Mouse (Mus musculus) ES-Bruce4 (cell line): ENCODE measurements around the gene Acer3. TPM values are rescaled to one million over a fixed set of nuclear protein-coding genes. Genes with fewer than 3 reads are reported as not detected.

Experiments used
- H3K27ac ChIP-seq: 2 replicates; pipeline ENCODE4 v1.5.1; 2012; ENCODE audit warnings: low read length, inconsistent platforms; ENCODE audit not compliant: insufficient read depth
- H3K27me3 ChIP-seq: 2 replicates; pipeline ENCODE4 v1.6.1; 2012; ENCODE audit warnings: mild to moderate bottlenecking, low read length, inconsistent platforms; ENCODE audit not compliant: control insufficient read depth, poor library complexity, insufficient read depth, severe bottlenecking
- H3K36me3 ChIP-seq: 2 replicates; pipeline ENCODE4 v1.6.1; 2012; ENCODE audit warnings: inconsistent platforms, mild to moderate bottlenecking, low read length, moderate library complexity; ENCODE audit not compliant: control insufficient read depth, poor library complexity, insufficient read depth, severe bottlenecking
- H3K4me1 ChIP-seq: one replicate; pipeline ENCODE4 v1.8.1; 2011; ENCODE audit warnings: low read length; ENCODE audit not compliant: control insufficient read depth, insufficient read depth
- H3K4me3 ChIP-seq: 2 replicates; pipeline ENCODE4 v1.5.1; 2011; ENCODE audit warnings: low read depth, mild to moderate bottlenecking, low read length
- H3K9ac ChIP-seq: 2 replicates; pipeline ENCODE4 v1.6.1; 2012; ENCODE audit warnings: low read depth, mild to moderate bottlenecking, inconsistent platforms; ENCODE audit not compliant: poor library complexity, severe bottlenecking
- H3K9me3 ChIP-seq: replicated peaks from 2 replicates; pipeline ENCODE4 v1.6.1; 2012; ENCODE audit warnings: mild to moderate bottlenecking, low read length, inconsistent platforms; ENCODE audit not compliant: control insufficient read depth, poor library complexity, insufficient read depth, severe bottlenecking
- CTCF ChIP-seq: IDR thresholded peaks from one replicate; pipeline ENCODE4 v1.8.1; 2011; ENCODE audit warnings: low read depth, low read length
- EP300 ChIP-seq: IDR thresholded peaks from 2 replicates; pipeline ENCODE4 v1.6.1; 2011; ENCODE audit warnings: low read depth, low read length; ENCODE audit not compliant: insufficient read depth
- POLR2A ChIP-seq: IDR thresholded peaks from one replicate; pipeline ENCODE4 v1.8.1; 2011; ENCODE audit warnings: low read length; ENCODE audit not compliant: insufficient read depth
- polyA plus RNA-seq: library from polyadenylated mRNA; stranded (reverse); fragments of >200 nt; gene quantifications from 2 replicates; pipeline ENCODE4 v1.2.4, GENCODE M21; 2011; ENCODE audit warnings: low read depth; ENCODE audit not compliant: missing spikeins, insufficient read depth, insufficient read length

Gene Acer3
- polyA plus RNA-seq, 1 experiment = 18.4 TPM

GRCm38 (mm10) chr7:98185326-98185725 is 135.7 kb downstream of the Acer3 start:
- H3K4me1 ChIP-seq = peaks cover 10% of the 10 kb centered on the region
- H3K27me3 ChIP-seq = no peaks in the 10 kb centered on the region
- no peak for TF ChIP-seq POLR2A
- no peak for TF ChIP-seq EP300
- TF ChIP-seq CTCF = no peak
- H3K4me3 ChIP-seq = no peak overlapping the region
- no peak overlapping the region for H3K9ac ChIP-seq
- no peak overlapping the region for H3K27ac ChIP-seq
- H3K36me3 ChIP-seq = no peaks in the 10 kb centered on the region
- H3K9me3 ChIP-seq = no peaks in the 10 kb centered on the region

DNA sequence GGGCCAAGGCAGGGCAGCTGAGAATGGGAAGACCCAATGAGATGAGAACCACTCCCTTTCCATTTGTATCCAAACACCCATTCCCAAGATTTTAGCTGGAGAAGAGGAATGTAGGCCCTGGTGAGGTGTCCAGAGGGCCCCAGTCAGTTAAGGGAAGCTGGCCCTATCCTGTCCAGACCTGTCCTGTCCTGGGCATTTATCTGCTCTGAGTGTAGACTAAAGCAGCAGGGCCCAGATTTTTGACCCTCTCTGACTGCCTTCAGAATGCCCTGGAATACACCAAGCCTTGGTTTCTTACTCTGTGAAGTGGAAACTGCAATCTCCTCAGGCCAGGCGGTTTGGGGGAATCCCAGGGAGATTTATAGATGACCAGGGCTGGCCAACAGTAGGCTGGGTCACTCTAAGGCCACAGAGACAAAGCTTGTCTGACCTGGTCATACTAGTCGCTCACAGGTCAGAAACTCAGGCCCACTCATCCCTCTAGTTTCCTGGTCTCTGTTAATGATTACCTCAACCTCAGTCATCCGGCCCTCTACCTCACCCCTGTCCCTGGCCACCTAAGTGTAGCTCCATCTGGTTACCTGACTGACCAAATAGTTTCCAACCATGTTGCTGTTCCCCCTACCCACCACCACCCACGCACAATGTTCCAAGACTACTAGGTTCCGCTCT is 142.3 kb downstream of the Acer3 start:
- H3K4me1 ChIP-seq = peaks cover 2% of the 10 kb centered on the region
- H3K9me3 ChIP-seq = no peaks in the 10 kb centered on the region
- peak overlapping the region; percentile 44 for H3K9ac ChIP-seq
- no peaks in the 10 kb centered on the region for H3K27me3 ChIP-seq
- H3K4me3 ChIP-seq = peak overlapping the region; percentile 97
- H3K36me3 ChIP-seq = no peaks in the 10 kb centered on the region
- 0 out of 2 replicates have a peak overlapping the region, but pooled peaks have one; percentile 45 for H3K27ac ChIP-seq
- TF ChIP-seq EP300 (no peak), CTCF (no peak), POLR2A (no peak)

DNA sequence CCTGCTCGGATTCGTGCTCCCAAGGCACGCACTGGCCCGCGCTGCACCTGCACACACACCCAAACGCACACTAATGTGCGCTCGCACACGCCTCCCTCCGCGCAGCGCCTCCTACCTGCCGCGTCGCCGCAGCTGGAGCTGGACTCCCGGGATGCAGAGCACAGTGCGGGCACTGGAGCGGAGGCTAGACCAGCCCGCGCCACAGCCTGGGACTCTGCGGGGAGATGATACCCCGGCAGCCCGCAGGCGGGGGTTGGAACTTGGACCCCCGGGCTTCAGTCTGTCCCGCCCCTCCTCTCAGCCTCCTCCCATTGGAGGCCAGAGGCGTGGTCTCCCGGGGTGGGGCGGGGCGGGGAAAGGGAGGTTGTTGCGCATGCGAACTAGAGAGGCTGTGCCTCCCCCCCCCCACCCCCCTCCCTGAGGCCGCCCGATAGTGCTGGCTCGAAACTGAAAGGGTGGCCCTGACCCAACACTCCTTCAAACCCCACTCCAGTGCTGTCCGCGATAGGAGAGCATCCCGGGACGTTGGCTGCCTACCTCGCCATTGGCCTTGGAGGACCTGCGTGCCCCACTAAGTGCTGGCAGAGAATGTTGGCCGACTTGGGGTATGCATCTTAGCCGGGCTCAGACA is 143.0 kb downstream of the Acer3 start, which contains the start of gene Capn5:
Gene Capn5 (minus strand): TSS at position 346 of the 631 bp plus-strand sequence.
- peaks cover 5% of the 10 kb centered on the region for H3K4me1 ChIP-seq
- 0 out of 2 replicates have a peak, but pooled peaks have one; percentile 17 for TF ChIP-seq EP300
- no peak for TF ChIP-seq POLR2A
- peak; percentile 19 for TF ChIP-seq CTCF
- H3K36me3 ChIP-seq = no peaks in the 10 kb centered on the region
- no peaks in the 10 kb centered on the region for H3K27me3 ChIP-seq
- H3K9ac ChIP-seq = peak within 1 kb of the TSS; percentile 44
- no peaks in the 10 kb centered on the region for H3K9me3 ChIP-seq
- 0 out of 2 replicates have a peak within 1 kb of the TSS, but pooled peaks have one; percentile 45 for H3K27ac ChIP-seq
- peak within 1 kb of the TSS; percentile 97 for H3K4me3 ChIP-seq

DNA sequence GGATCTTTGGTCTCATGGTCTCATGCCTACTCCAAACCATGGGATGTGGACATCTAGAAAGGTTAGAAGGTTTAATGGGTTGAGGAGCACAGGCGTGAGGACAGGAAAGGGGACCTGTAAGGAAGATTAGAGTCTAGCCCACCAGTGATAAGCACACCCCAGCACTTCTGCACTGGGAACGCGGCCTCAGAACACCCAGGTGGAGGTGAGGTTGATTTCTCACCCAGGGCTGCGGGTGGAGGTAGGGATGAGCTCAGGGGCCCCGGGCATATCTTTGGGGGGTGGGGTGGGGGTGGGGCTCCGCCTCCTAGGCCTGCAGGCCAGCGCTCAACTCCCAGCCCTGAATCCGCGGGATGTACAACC is 143.5 kb downstream of the Acer3 start:
- no peak for TF ChIP-seq POLR2A
- TF ChIP-seq CTCF = no peak
- no peak for TF ChIP-seq EP300
- no peak overlapping the region for H3K27ac ChIP-seq
- H3K4me1 ChIP-seq = peaks cover 8% of the 10 kb centered on the region
- H3K27me3 ChIP-seq = no peaks in the 10 kb centered on the region
- peak overlapping the region; percentile 87 for H3K4me3 ChIP-seq
- H3K9ac ChIP-seq = peak overlapping the region; percentile 44
- no peaks in the 10 kb centered on the region for H3K36me3 ChIP-seq
- no peaks in the 10 kb centered on the region for H3K9me3 ChIP-seq

GRCm38 (mm10) chr7:98177071-98177485 is 143.9 kb downstream of the Acer3 start:
- TF ChIP-seq POLR2A (no peak), CTCF (no peak), EP300 (no peak)
- no peaks in the 10 kb centered on the region for H3K36me3 ChIP-seq
- peak overlapping the region; percentile 19 for H3K4me3 ChIP-seq
- H3K27me3 ChIP-seq = no peaks in the 10 kb centered on the region
- H3K9ac ChIP-seq = no peak overlapping the region
- no peaks in the 10 kb centered on the region for H3K9me3 ChIP-seq
- H3K4me1 ChIP-seq = peaks cover 10% of the 10 kb centered on the region
- no peak overlapping the region for H3K27ac ChIP-seq
